Mouse (Mus musculus) spleen, postnatal 14 days (tissue): ENCODE measurements around the gene 4921511M17Rik.
"Not testable (repeated sequence)": the region's sequence is repeated elsewhere in the genome, so short reads cannot be mapped to it uniquely, and the experiment has no call there.

Experiments used
- DNase-seq, 2 experiments: peaks; one replicate each; pipeline ENCODE4 v3.0.0; 2021 to 2022; ENCODE audit warnings: low spot score in 2 of 2

Gene 4921511M17Rik

GRCm38 (mm10) chrX:154033727-154034126, at the start of gene 4921511M17Rik:
Gene 4921511M17Rik, minus strand, starts transcription at chrX:154033827.
- DNase-seq: not testable (repeated sequence)

GRCm38 (mm10) chrX:154054939-154055338, 21.3 kb upstream of the 4921511M17Rik start, which contains the start of gene Gm10057:
Gene Gm10057, minus strand, starts transcription at chrX:154055039.
- not testable (repeated sequence) for DNase-seq

DNA sequence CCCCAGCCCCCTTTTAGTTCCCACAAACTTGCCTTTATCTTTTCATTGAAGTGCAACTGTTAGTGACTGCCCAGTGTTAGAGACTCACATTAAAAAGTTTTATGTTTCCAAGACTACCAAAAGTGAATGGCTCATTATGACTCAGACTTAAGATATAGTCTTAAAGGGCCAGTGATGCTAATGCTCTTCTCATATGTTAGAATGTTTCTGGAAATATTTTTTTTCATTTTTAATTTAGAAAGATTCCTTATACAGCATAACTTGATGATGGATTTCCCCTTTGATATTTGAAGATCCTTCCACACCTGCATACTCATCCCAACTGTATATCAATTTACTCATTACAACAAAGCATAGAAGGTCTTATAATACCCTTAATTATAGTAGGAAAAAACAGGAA, 21.1 kb downstream of the 4921511M17Rik start, which contains the start of gene Samt1:
TSS of gene Samt1 (minus strand) at position 101 of the 400 bp plus-strand sequence.
- DNase-seq: not testable (repeated sequence)

GRCm38 (mm10) chrX:153976914-153977313, 56.7 kb downstream of the 4921511M17Rik start:
- DNase-seq: not testable (repeated sequence)

DNA sequence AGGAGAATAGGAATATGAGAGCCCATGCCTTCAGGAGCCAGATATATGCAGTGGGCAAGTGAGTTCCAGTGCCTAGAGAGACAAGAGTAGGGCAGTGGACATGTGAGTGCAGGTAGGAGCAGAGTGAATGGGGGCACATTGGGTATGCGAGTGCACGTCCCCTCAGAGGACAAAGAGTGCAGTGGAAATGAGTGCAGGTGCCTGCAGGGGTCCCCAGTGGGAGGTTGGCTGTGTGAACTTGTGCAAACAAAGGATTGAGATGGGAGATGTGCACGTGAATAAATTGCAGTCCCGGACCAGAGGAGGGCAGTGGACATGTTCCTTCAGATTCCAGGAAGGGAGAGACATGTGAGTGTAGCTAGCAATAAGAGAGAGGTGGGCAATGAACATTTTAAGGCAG, 57.2 kb downstream of the 4921511M17Rik start:
- not testable (repeated sequence) for DNase-seq

DNA sequence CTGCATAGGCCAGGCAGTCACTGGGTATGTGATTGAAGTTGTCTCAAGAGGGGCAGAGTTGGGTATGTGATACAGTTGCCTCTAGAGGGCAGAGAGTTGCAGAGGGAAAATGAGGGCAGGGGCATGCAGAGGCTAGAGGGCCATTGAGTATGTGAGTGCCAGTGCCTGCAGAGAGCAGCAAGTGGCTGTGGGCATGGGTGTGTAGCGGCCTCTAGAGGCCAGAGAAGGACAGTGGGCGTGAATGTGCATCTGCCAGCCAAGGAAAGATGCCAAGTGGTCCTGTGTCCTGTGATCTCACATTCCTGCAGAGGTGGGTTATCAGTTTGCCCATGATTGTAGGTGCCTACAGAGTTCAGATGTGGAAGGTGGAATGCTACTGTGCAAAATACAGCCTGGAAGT, 59.2 kb downstream of the 4921511M17Rik start:
- no peak for DNase-seq
